Mouse (Mus musculus): ENCODE data around the gene H3f3b.

Gene H3f3b

GRCm38 (mm10) chr11:116004186-116004823 is 23.5 kb downstream of the H3f3b start:
- in situ Hi-C loops (cut with MboI, MseI), result no loop called here

GRCm38 (mm10) chr11:116002894-116003293 is 24.9 kb downstream of the H3f3b start:
- in situ Hi-C loops (cut with MboI, MseI), result no loop called here

- in situ Hi-C loops (cut with MboI, MseI), result no loop called here
These were observed 26.0 kb downstream of the H3f3b start for GRCm38 (mm10) chr11:116001725-116002124.

- in situ Hi-C loops (cut with MboI, MseI), result no loop called here
These were observed 27.2 kb downstream of the H3f3b start for GRCm38 (mm10) chr11:116000607-116001006.

- in situ Hi-C loops (cut with MboI, MseI), result no loop called here
These were observed 28.1 kb downstream of the H3f3b start for GRCm38 (mm10) chr11:115999538-116000143.

- in situ Hi-C loops (cut with MboI, MseI), result no loop called here
These were observed 28.7 kb downstream of the H3f3b start for GRCm38 (mm10) chr11:115999027-115999426.

GRCm38 (mm10) chr11:115997662-115998061 is 30.1 kb downstream of the H3f3b start:
- in situ Hi-C loops (cut with MboI, MseI), result no loop called here

GRCm38 (mm10) chr11:115997047-115997446 is 30.7 kb downstream of the H3f3b start:
- in situ Hi-C loops (cut with MboI, MseI), result no loop called here

GRCm38 (mm10) chr11:115995256-115995655 is 32.5 kb downstream of the H3f3b start:
- in situ Hi-C loops (cut with MboI, MseI), result no loop called here

- in situ Hi-C loops (cut with MboI, MseI), result no loop called here
These were observed 35.7 kb downstream of the H3f3b start for GRCm38 (mm10) chr11:115992098-115992497.

- in situ Hi-C loops (cut with MboI, MseI), result no loop called here
These were observed 38.1 kb downstream of the H3f3b start for GRCm38 (mm10) chr11:115989686-115990085.

- in situ Hi-C loops (cut with MboI, MseI), result no loop called here
These were observed 44.5 kb downstream of the H3f3b start for GRCm38 (mm10) chr11:115983291-115983690.

GRCm38 (mm10) chr11:115982472-115982871 is 45.3 kb downstream of the H3f3b start:
- in situ Hi-C loops (cut with MboI, MseI), result no loop called here

GRCm38 (mm10) chr11:115975544-115975943 is 52.2 kb downstream of the H3f3b start:
- in situ Hi-C loops (cut with MboI, MseI), result loop anchor here (10.0 kb wide), 1 partner anchor 1959 kb away; no protein-coding TSS in a partner anchor

GRCm38 (mm10) chr11:115975083-115975420 is 52.7 kb downstream of the H3f3b start:
- in situ Hi-C loops (cut with MboI, MseI), result loop anchor here (10.0 kb wide), 1 partner anchor 1960 kb away; no protein-coding TSS in a partner anchor

GRCm38 (mm10) chr11:115974309-115975082 is 53.3 kb downstream of the H3f3b start, which contains the start of gene Itgb4:
Gene Itgb4 (plus strand): TSS chr11:115974709.
- in situ Hi-C loops (cut with MboI, MseI), result loop anchor here (10.0 kb wide), 1 partner anchor 1960 kb away; no protein-coding TSS in a partner anchor

All from regulatory T cell (primary cell).